Mouse (Mus musculus) hindbrain, postnatal 0 days (tissue): ENCODE measurements around the gene Ptch2. TPM values are rescaled to one million over a fixed set of nuclear protein-coding genes. Genes with fewer than 3 reads are reported as not detected.
A peak's percentile ranks its signal among the peaks of the same experiment; 100 is the strongest.

Source experiments
- ATAC-seq: fragments of 200-750 bp; cut with Nextera tagmentation; 2 replicates; pipeline ENCODE4 v1.8.0; 2017; ENCODE audit warnings: mild to moderate bottlenecking, moderate TSS enrichment, moderate library complexity
- DNase-seq: peaks from one replicate; pipeline ENCODE4 v3.0.0-alpha.2; 2015; ENCODE audit warnings: low spot score
- H3K27ac ChIP-seq: fragments of 300-500 bp; sonication (generic); 2 replicates; pipeline ENCODE4 v1.5.1; 2014; ENCODE audit warnings: mild to moderate bottlenecking
- H3K27me3 ChIP-seq: fragments of 300-500 bp; sonication (generic); 2 replicates; pipeline ENCODE4 v1.6.1; 2014; ENCODE audit warnings: low read length, mixed read lengths; ENCODE audit not compliant: insufficient read depth
- H3K36me3 ChIP-seq: fragments of 300-500 bp; sonication (generic); 2 replicates; pipeline ENCODE4 v1.6.1; 2014; ENCODE audit warnings: low read length, mixed read lengths; ENCODE audit not compliant: insufficient read depth
- H3K4me1 ChIP-seq: fragments of 300-500 bp; sonication (generic); 2 replicates; pipeline ENCODE4 v1.6.1; 2014; ENCODE audit warnings: antibody characterized with exemption, low read length, mixed read lengths; ENCODE audit not compliant: insufficient read depth
- H3K4me2 ChIP-seq: fragments of 300-500 bp; sonication (generic); 2 replicates; pipeline ENCODE4 v1.6.1; 2014; ENCODE audit warnings: low read depth, mild to moderate bottlenecking, low read length, moderate library complexity, mixed read lengths
- H3K4me3 ChIP-seq: fragments of 300-500 bp; sonication (generic); 2 replicates; pipeline ENCODE4 v1.5.1; 2014; ENCODE audit warnings: low read length
- H3K9ac ChIP-seq: fragments of 300-500 bp; sonication (generic); replicated peaks from 2 replicates; pipeline ENCODE4 v1.6.1; 2014; ENCODE audit warnings: mild to moderate bottlenecking, low read length, moderate library complexity, mixed read lengths
- H3K9me3 ChIP-seq: fragments of 300-500 bp; sonication (generic); 2 replicates; pipeline ENCODE4 v1.6.1; 2016; ENCODE audit warnings: low read length, mixed read lengths
- CTCF ChIP-seq: IDR thresholded peaks from 2 replicates; pipeline ENCODE4 v1.5.1; 2016; ENCODE audit warnings: antibody characterized with exemption, control low read depth, low read depth
- WGBS: fragments of 180-500 bp; shearing (Covaris S2); extraction: QIAGEN DNeasy Blood & Tissue Kit; methylation state at CpG from one replicate; pipeline ENCODE4 v1.1.7; 2014; 5-methylcytosine and 5-hydroxymethylcytosine counted together
- polyA plus RNA-seq: library from polyadenylated mRNA; unstranded; fragments of >200 nt; fragmentation: Nextera tagmentation; extraction: Ambion mirVana; gene quantifications from 2 replicates; pipeline ENCODE4 v1.2.1, GENCODE M21; 2015
- total RNA-seq: library from RNA; depleted of rRNA; stranded (reverse); fragments of >200 nt; gene quantifications from 2 replicates; pipeline ENCODE4 v1.2.3, GENCODE M21; 2014

Ptch2 gene
- total and polyA plus RNA-seq, 2 experiments from 2014 or later = 4.1 to 18.8 TPM

- 0 out of 2 replicates have a peak, but pooled peaks cover 3% of the 10 kb centered on the region for H3K36me3 ChIP-seq
- no peak overlapping the region for H3K4me2 ChIP-seq
- no peak for TF ChIP-seq CTCF
- no peak for ATAC-seq
- no peaks in the 10 kb centered on the region for H3K9me3 ChIP-seq
- DNase-seq = no peak
- H3K4me1 ChIP-seq = peaks cover 7% of the 10 kb centered on the region
- no peak overlapping the region for H3K9ac ChIP-seq
- H3K27me3 ChIP-seq = no peaks in the 10 kb centered on the region
- H3K4me3 ChIP-seq = no peak overlapping the region
- WGBS = 86% methylated on average over 4 of the region's 4 CpGs
- no peak overlapping the region for H3K27ac ChIP-seq
Observed at GRCm38 (mm10) chr4:117122209-117122608, 26.3 kb downstream of the Ptch2 start.

- no peak overlapping the region for H3K27ac ChIP-seq
- no peak for TF ChIP-seq CTCF
- no peaks in the 10 kb centered on the region for H3K9me3 ChIP-seq
- no peak overlapping the region for H3K9ac ChIP-seq
- ATAC-seq (no peak), DNase-seq (no peak)
- WGBS = 91% methylated on average over 7 of the region's 9 CpGs
- H3K4me3 ChIP-seq = no peak overlapping the region
- peaks cover 7% of the 10 kb centered on the region for H3K4me1 ChIP-seq
- no peaks in the 10 kb centered on the region for H3K27me3 ChIP-seq
- H3K36me3 ChIP-seq = peaks cover 15% of the 10 kb centered on the region
- no peak overlapping the region for H3K4me2 ChIP-seq
Observed at GRCm38 (mm10) chr4:117123546-117124217, 27.8 kb downstream of the Ptch2 start.

- H3K9me3 ChIP-seq = no peaks in the 10 kb centered on the region
- peaks cover 19% of the 10 kb centered on the region for H3K36me3 ChIP-seq
- ATAC-seq = no peak
- no peaks in the 10 kb centered on the region for H3K27me3 ChIP-seq
- H3K9ac ChIP-seq = no peak overlapping the region
- 0 out of 2 replicates have a peak overlapping the region, but pooled peaks have one; percentile 80 for H3K27ac ChIP-seq
- H3K4me1 ChIP-seq = peaks cover 7% of the 10 kb centered on the region
- WGBS = 93% methylated on average over 3 of the region's 3 CpGs
- no peak overlapping the region for H3K4me2 ChIP-seq
- no peak overlapping the region for H3K4me3 ChIP-seq
- no peak for DNase-seq
- no peak for TF ChIP-seq CTCF
Observed at GRCm38 (mm10) chr4:117124218-117124517, 28.3 kb downstream of the Ptch2 start.

DNA sequence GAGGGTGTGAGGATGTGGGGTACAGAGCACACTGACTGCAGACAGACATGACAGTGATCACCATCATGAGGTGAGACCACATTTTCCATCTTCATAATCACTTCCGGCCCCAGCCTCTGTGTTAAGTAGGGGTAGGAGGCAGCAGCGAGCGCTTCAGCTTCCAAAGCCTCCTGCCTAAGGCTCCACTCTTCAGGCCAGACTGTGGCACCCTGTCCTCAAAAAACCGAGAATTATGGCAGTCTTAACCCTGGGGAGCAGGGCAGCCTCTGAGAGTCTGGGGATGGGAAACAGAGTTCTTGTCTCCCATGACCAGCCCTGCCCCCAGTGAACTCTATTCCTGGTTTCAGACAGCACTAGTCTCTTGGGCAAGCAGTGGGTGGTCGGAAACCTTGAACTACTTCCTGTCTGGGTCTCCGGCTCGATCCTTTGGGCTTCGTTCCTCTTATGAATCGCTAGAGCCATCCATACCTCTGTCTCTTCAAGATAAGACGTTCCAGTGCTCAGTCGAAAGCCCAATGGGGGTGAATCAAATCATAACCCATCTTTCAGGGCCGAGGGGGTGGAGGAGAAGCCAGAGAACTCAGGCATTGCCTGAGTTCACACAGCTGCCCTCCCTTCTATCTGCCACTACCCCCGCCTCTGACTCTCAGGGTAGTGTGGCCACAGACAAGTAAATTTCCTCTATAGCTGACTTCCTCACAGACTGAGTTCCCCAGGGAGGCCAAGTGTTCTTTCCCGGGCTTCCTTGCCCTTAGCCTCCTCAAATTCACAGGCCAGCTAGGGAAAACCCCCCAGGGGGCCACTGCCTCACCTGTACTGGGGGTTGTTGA is 28.9 kb downstream of the Ptch2 start:
- H3K4me1 ChIP-seq = peaks cover 7% of the 10 kb centered on the region
- no peaks in the 10 kb centered on the region for H3K27me3 ChIP-seq
- DNase-seq (no peak), ATAC-seq (no peak)
- 68% methylated on average over 14 of the region's 14 CpGs for WGBS
- no peaks in the 10 kb centered on the region for H3K9me3 ChIP-seq
- H3K36me3 ChIP-seq = peaks cover 23% of the 10 kb centered on the region
- peak overlapping the region; percentile 33 for H3K9ac ChIP-seq
- H3K4me3 ChIP-seq = no peak overlapping the region
- H3K4me2 ChIP-seq = no peak overlapping the region
- TF ChIP-seq CTCF = 0 out of 2 replicates have a peak, but pooled peaks have one; percentile 4
- H3K27ac ChIP-seq = peak overlapping the region; percentile 80

DNA sequence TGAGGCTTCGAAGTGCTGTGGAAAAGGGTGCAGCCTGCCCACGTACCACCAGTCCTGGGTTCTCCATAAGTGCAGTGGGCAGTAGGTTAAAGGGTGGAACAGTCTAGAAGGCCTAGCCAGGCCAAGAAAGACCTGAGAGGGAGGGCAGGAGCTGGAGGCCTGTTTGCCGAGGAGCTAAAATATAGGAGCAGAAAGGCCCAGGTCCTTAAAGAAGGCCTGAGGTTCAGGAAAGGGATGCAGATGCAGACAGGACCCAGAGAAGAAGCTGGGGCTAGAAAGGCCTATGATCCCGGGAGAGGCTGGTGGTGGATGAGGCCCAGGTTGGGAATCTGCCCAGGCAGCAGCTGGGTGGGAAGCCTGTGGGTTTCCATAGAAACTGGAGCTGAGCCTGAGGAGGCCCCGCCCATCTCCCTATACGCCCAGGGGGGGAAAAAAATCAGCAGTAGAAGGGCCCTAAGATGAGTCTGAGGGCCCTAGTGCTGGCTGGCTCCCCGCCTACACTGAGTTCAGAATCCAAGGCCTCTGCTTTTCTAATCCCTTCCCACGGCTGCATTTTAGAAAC is 29.6 kb downstream of the Ptch2 start, which contains the start of gene Btbd19:
TSS of gene Btbd19 (minus strand) at position 378 of the 562 bp plus-strand sequence.
- WGBS = 26% methylated on average over 8 of the region's 8 CpGs
- Histone ChIP-seq H3K36me3 (peaks cover 30% of the 10 kb centered on the region), H3K4me2 (no peak within 1 kb of the TSS), H3K4me1 (peaks cover 7% of the 10 kb centered on the region), H3K27me3 (no peaks in the 10 kb centered on the region), H3K9ac (peak within 1 kb of the TSS; percentile 33), H3K9me3 (no peaks in the 10 kb centered on the region), H3K27ac (peak within 1 kb of the TSS; percentile 80), H3K4me3 (no peak within 1 kb of the TSS)
- TF ChIP-seq CTCF = no peak
- DNase-seq = peak; percentile 82
- peak; percentile 58 for ATAC-seq

- Histone ChIP-seq H3K4me2 (no peak overlapping the region), H3K9ac (peak overlapping the region; percentile 33; the same call in 1 of the 2 replicates)
- DNase-seq = peak; percentile 33
Observed at GRCm38 (mm10) chr4:117125910-117126674, 30.2 kb downstream of the Ptch2 start.

More at GRCm38 (mm10) chr4:117125910-117126674, 30.2 kb downstream of the Ptch2 start:
- Histone ChIP-seq H3K4me3 (no peak overlapping the region), H3K9me3 (no peaks in the 10 kb centered on the region), H3K4me1 (peaks cover 7% of the 10 kb centered on the region), H3K27ac (peak overlapping the region; percentile 80), H3K36me3 (peaks cover 36% of the 10 kb centered on the region), H3K27me3 (no peaks in the 10 kb centered on the region)
- 47% methylated on average over 15 of the region's 15 CpGs for WGBS
- ATAC-seq = peak; percentile 16; the same call in 1 of the 2 replicates
- no peak for TF ChIP-seq CTCF
